Mouse (Mus musculus): ENCODE results near the gene Tmco4. TPM values are rescaled to one million over a fixed set of nuclear protein-coding genes. Genes with fewer than 3 reads are reported as not detected.

Gene Tmco4
- polyA plus RNA-seq, 1 experiment from 2014 or later = 1.8 TPM

- Histone ChIP-seq H3K27ac (ENCODE audit: low read depth, low read length) (no peak overlapping the region), H3K9ac (ENCODE audit: low read depth, low read length) (no peak overlapping the region), H3K9me3 (ENCODE audit: control insufficient read depth, low read length) (no peaks in the 10 kb centered on the region), H3K27me3 (replicated peaks; ENCODE audit: control insufficient read depth, insufficient read depth, low read length) (no peaks in the 10 kb centered on the region), H3K36me3 (ENCODE audit: control insufficient read depth, insufficient read depth, low read length) (no peaks in the 10 kb centered on the region), H3K4me3 (ENCODE audit: low read length) (no peak overlapping the region), H3K4me2 (ENCODE audit: low read length) (no peak overlapping the region), H3K4me1 (ENCODE audit: control insufficient read depth, insufficient read depth, low read depth, low read length) (no peaks in the 10 kb centered on the region)
- WGBS = 31% methylated on average over 15 of the region's 15 CpGs
- ATAC-seq = no peak
Observed at GRCm38 (mm10) chr4:138943730-138944129, 29.0 kb upstream of the Tmco4 start.

- no peaks in the 10 kb centered on the region for H3K4me1 ChIP-seq (ENCODE audit: control insufficient read depth, insufficient read depth, low read depth, low read length)
- H3K4me3 ChIP-seq (ENCODE audit: low read length) = no peak overlapping the region
- WGBS = 94% methylated on average over 2 of the region's 2 CpGs
- H3K27ac ChIP-seq (ENCODE audit: low read depth, low read length) = no peak overlapping the region
- no peaks in the 10 kb centered on the region for H3K36me3 ChIP-seq (ENCODE audit: control insufficient read depth, insufficient read depth, low read length)
- no peaks in the 10 kb centered on the region for H3K9me3 ChIP-seq (ENCODE audit: control insufficient read depth, low read length)
- H3K9ac ChIP-seq (ENCODE audit: low read depth, low read length) = no peak overlapping the region
- no peak for ATAC-seq
- H3K4me2 ChIP-seq (ENCODE audit: low read length) = no peak overlapping the region
- no peaks in the 10 kb centered on the region for H3K27me3 ChIP-seq (replicated peaks; ENCODE audit: control insufficient read depth, insufficient read depth, low read length)
Observed at GRCm38 (mm10) chr4:138948257-138948656, 24.4 kb upstream of the Tmco4 start.

GRCm38 (mm10) chr4:138958612-138959011, 14.1 kb upstream of the Tmco4 start:
- no peak for ATAC-seq
- no peak overlapping the region for H3K27ac ChIP-seq (ENCODE audit: low read depth, low read length)
- H3K4me2 ChIP-seq (ENCODE audit: low read length) = no peak overlapping the region
- H3K4me3 ChIP-seq (ENCODE audit: low read length) = no peak overlapping the region
- H3K36me3 ChIP-seq (ENCODE audit: control insufficient read depth, insufficient read depth, low read length) = no peaks in the 10 kb centered on the region
- H3K27me3 ChIP-seq (replicated peaks; ENCODE audit: control insufficient read depth, insufficient read depth, low read length) = no peaks in the 10 kb centered on the region
- no peaks in the 10 kb centered on the region for H3K4me1 ChIP-seq (ENCODE audit: control insufficient read depth, insufficient read depth, low read depth, low read length)
- H3K9me3 ChIP-seq (ENCODE audit: control insufficient read depth, low read length) = no peaks in the 10 kb centered on the region
- H3K9ac ChIP-seq (ENCODE audit: low read depth, low read length) = no peak overlapping the region
- WGBS = 85% methylated on average over 9 of the region's 9 CpGs

- H3K9ac ChIP-seq (ENCODE audit: low read depth, low read length) = no peak overlapping the region
- ATAC-seq = no peak
- WGBS = 81% methylated on average over 15 of the region's 15 CpGs
- no peaks in the 10 kb centered on the region for H3K4me1 ChIP-seq (ENCODE audit: control insufficient read depth, insufficient read depth, low read depth, low read length)
- no peak overlapping the region for H3K27ac ChIP-seq (ENCODE audit: low read depth, low read length)
- H3K4me3 ChIP-seq (ENCODE audit: low read length) = no peak overlapping the region
- no peaks in the 10 kb centered on the region for H3K27me3 ChIP-seq (replicated peaks; ENCODE audit: control insufficient read depth, insufficient read depth, low read length)
- no peaks in the 10 kb centered on the region for H3K36me3 ChIP-seq (ENCODE audit: control insufficient read depth, insufficient read depth, low read length)
- H3K9me3 ChIP-seq (ENCODE audit: control insufficient read depth, low read length) = no peaks in the 10 kb centered on the region
- H3K4me2 ChIP-seq (ENCODE audit: low read length) = no peak overlapping the region
Observed at GRCm38 (mm10) chr4:138959120-138959519, 13.6 kb upstream of the Tmco4 start.

GRCm38 (mm10) chr4:138959926-138960325, 12.8 kb upstream of the Tmco4 start:
- Histone ChIP-seq H3K4me3 (ENCODE audit: low read length) (no peak overlapping the region), H3K4me1 (ENCODE audit: control insufficient read depth, insufficient read depth, low read depth, low read length) (no peaks in the 10 kb centered on the region), H3K36me3 (ENCODE audit: control insufficient read depth, insufficient read depth, low read length) (no peaks in the 10 kb centered on the region), H3K9me3 (ENCODE audit: control insufficient read depth, low read length) (no peaks in the 10 kb centered on the region), H3K27ac (ENCODE audit: low read depth, low read length) (no peak overlapping the region), H3K4me2 (ENCODE audit: low read length) (no peak overlapping the region), H3K9ac (ENCODE audit: low read depth, low read length) (no peak overlapping the region), H3K27me3 (replicated peaks; ENCODE audit: control insufficient read depth, insufficient read depth, low read length) (no peaks in the 10 kb centered on the region)
- ATAC-seq = no peak
- WGBS = 58% methylated on average over 7 of the region's 7 CpGs

GRCm38 (mm10) chr4:138962719-138963118, 10.0 kb upstream of the Tmco4 start:
- no peak overlapping the region for H3K4me3 ChIP-seq (ENCODE audit: low read length)
- H3K4me2 ChIP-seq (ENCODE audit: low read length) = no peak overlapping the region
- WGBS = 95% methylated on average over 5 of the region's 5 CpGs
- H3K9me3 ChIP-seq (ENCODE audit: control insufficient read depth, low read length) = no peaks in the 10 kb centered on the region
- H3K27ac ChIP-seq (ENCODE audit: low read depth, low read length) = no peak overlapping the region
- H3K9ac ChIP-seq (ENCODE audit: low read depth, low read length) = no peak overlapping the region
- no peaks in the 10 kb centered on the region for H3K36me3 ChIP-seq (ENCODE audit: control insufficient read depth, insufficient read depth, low read length)
- no peak for ATAC-seq
- H3K27me3 ChIP-seq (replicated peaks; ENCODE audit: control insufficient read depth, insufficient read depth, low read length) = no peaks in the 10 kb centered on the region
- H3K4me1 ChIP-seq (ENCODE audit: control insufficient read depth, insufficient read depth, low read depth, low read length) = no peaks in the 10 kb centered on the region

GRCm38 (mm10) chr4:138965871-138966270, 6.8 kb upstream of the Tmco4 start:
- no peak for ATAC-seq
- 70% methylated on average over 5 of the region's 5 CpGs for WGBS
- Histone ChIP-seq H3K27me3 (replicated peaks; ENCODE audit: control insufficient read depth, insufficient read depth, low read length) (no peaks in the 10 kb centered on the region), H3K36me3 (ENCODE audit: control insufficient read depth, insufficient read depth, low read length) (no peaks in the 10 kb centered on the region), H3K9me3 (ENCODE audit: control insufficient read depth, low read length) (no peaks in the 10 kb centered on the region), H3K4me3 (ENCODE audit: low read length) (no peak overlapping the region), H3K27ac (ENCODE audit: low read depth, low read length) (no peak overlapping the region), H3K4me1 (ENCODE audit: control insufficient read depth, insufficient read depth, low read depth, low read length) (no peaks in the 10 kb centered on the region), H3K9ac (ENCODE audit: low read depth, low read length) (no peak overlapping the region), H3K4me2 (ENCODE audit: low read length) (no peak overlapping the region)

GRCm38 (mm10) chr4:138966866-138967265, 5.8 kb upstream of the Tmco4 start, which contains the start of gene Rnf186:
TSS of gene Rnf186 (plus strand) at chr4:138967112.
- H3K36me3 ChIP-seq (ENCODE audit: control insufficient read depth, insufficient read depth, low read length) = no peaks in the 10 kb centered on the region
- 90% methylated on average over 13 of the region's 13 CpGs for WGBS
- no peak within 1 kb of the TSS for H3K4me3 ChIP-seq (ENCODE audit: low read length)
- ATAC-seq = no peak
- H3K4me2 ChIP-seq (ENCODE audit: low read length) = no peak within 1 kb of the TSS
- no peak within 1 kb of the TSS for H3K27ac ChIP-seq (ENCODE audit: low read depth, low read length)
- H3K4me1 ChIP-seq (ENCODE audit: control insufficient read depth, insufficient read depth, low read depth, low read length) = 0 out of 2 replicates have a peak, but pooled peaks cover under 1% of the 10 kb centered on the region
- H3K27me3 ChIP-seq (replicated peaks; ENCODE audit: control insufficient read depth, insufficient read depth, low read length) = no peaks in the 10 kb centered on the region
- no peaks in the 10 kb centered on the region for H3K9me3 ChIP-seq (ENCODE audit: control insufficient read depth, low read length)
- H3K9ac ChIP-seq (ENCODE audit: low read depth, low read length) = no peak within 1 kb of the TSS

- Histone ChIP-seq H3K9me3 (ENCODE audit: control insufficient read depth, low read length) (no peaks in the 10 kb centered on the region), H3K9ac (ENCODE audit: low read depth, low read length) (no peak overlapping the region), H3K27ac (ENCODE audit: low read depth, low read length) (no peak overlapping the region), H3K4me2 (ENCODE audit: low read length) (no peak overlapping the region), H3K4me1 (ENCODE audit: control insufficient read depth, insufficient read depth, low read depth, low read length) (peaks cover 7% of the 10 kb centered on the region; the same call in 1 of the 2 replicates), H3K27me3 (replicated peaks; ENCODE audit: control insufficient read depth, insufficient read depth, low read length) (no peaks in the 10 kb centered on the region), H3K4me3 (ENCODE audit: low read length) (no peak overlapping the region), H3K36me3 (ENCODE audit: control insufficient read depth, insufficient read depth, low read length) (no peaks in the 10 kb centered on the region)
- WGBS = 94% methylated on average over 15 of the region's 15 CpGs
- ATAC-seq = no peak
Observed at GRCm38 (mm10) chr4:138967485-138967884, 5.2 kb upstream of the Tmco4 start.

All from hindbrain, embryonic 16.5 days (tissue).